Mouse (Mus musculus) inflammation-experienced regulatory T-cells (primary cell): ENCODE measurements around the gene Usp1. TPM values are rescaled to one million over a fixed set of nuclear protein-coding genes. Genes with fewer than 3 reads are reported as not detected.

Source experiments
- polyA plus RNA-seq, 2 experiments: library from polyadenylated mRNA; unstranded; fragments of 100-300 nt; shearing (Covaris generic); gene quantifications; one replicate each; pipeline ENCODE4 v1.2.1; 2017

Usp1 gene
- polyA plus RNA-seq: 10 to 100 TPM; 61.3 to 78.2 TPM

DNA sequence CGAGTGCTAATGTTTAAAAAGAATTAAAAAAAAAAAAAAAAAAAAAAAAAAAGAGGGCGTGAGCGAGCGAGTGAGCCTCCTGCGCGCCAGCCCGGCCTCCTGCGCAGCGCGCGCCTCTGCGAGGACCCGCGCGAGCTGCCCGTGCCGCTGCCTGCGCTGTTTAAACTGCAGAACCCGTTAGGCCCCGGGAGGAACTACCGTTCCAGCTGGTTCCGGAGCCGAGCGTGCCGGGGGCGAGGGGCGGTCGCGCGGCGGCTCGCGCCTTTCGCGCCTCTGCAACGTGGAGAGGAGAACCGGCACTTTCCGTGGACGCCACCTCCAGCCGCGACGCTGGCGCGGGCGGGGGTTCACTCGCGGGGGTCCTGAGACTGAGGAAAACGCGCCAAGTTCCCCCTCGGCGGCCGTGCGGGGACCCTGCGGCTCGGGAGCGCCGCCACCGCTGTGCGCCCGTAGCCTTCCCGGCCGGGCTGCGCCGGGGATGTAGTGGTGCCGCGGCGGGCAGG is at the start of gene Usp1:
Gene Usp1, plus strand, starts transcription at position 243 of the 503 bp plus-strand sequence.

Other genes with a start within 250 kb of the Usp1 start
- not detected for gene L1td1, start 197.1 kb upstream of the Usp1 start, polyA plus RNA-seq
- gene Kank4, start 106.3 kb upstream of the Usp1 start, polyA plus RNA-seq: under 1 TPM; 0.07 to 0.58 TPM
- not detected for gene I0C0044D17Rik, start 100.0 kb upstream of the Usp1 start, polyA plus RNA-seq
- gene Angptl3, start 107.1 kb downstream of the Usp1 start, polyA plus RNA-seq: 1 to 10 TPM in 1 of 2 experiments, not detected in 1; 1.6 TPM
- 1 to 10 TPM in 1 of 2 experiments, under 1 TPM in 1; 0.83 to 4.3 TPM for gene Dock7, start 197.1 kb downstream of the Usp1 start, polyA plus RNA-seq